Mouse (Mus musculus) hematopoietic stem cell, adult 5-6 weeks (primary cell): ENCODE results near the gene Ifitm6. TPM values are rescaled to one million over a fixed set of nuclear protein-coding genes. Genes with fewer than 3 reads are reported as not detected.
A peak's percentile ranks its signal among the peaks of the same experiment; 100 is the strongest.

Source experiments
- ATAC-seq, 2 experiments: fragments of 125-278 bp in 1 of 2; replicated peaks in 1 of 2; 2 replicates each; pipeline ENCODE4 v1.8.0; 2016 to 2017; ENCODE audit warnings: inconsistent platforms in 2 of 2, mild to moderate bottlenecking in 2 of 2, moderate number of reproducible peaks in 2 of 2, low read depth in 1 of 2, moderate TSS enrichment in 1 of 2; ENCODE audit not compliant: low FRiP score in 2 of 2, poor library complexity in 2 of 2, severe bottlenecking in 2 of 2, insufficient read depth in 1 of 2, low TSS enrichment in 1 of 2
- total RNA-seq: library from RNA; stranded (forward); fragments of 172-1452, 232-1000 nt; gene quantifications from 2 replicates; pipeline ENCODE4 v1.2.3, GENCODE M21; 2017

Gene Ifitm6
- total RNA-seq, 1 experiment from 2014 or later, result 68.4 TPM

DNA sequence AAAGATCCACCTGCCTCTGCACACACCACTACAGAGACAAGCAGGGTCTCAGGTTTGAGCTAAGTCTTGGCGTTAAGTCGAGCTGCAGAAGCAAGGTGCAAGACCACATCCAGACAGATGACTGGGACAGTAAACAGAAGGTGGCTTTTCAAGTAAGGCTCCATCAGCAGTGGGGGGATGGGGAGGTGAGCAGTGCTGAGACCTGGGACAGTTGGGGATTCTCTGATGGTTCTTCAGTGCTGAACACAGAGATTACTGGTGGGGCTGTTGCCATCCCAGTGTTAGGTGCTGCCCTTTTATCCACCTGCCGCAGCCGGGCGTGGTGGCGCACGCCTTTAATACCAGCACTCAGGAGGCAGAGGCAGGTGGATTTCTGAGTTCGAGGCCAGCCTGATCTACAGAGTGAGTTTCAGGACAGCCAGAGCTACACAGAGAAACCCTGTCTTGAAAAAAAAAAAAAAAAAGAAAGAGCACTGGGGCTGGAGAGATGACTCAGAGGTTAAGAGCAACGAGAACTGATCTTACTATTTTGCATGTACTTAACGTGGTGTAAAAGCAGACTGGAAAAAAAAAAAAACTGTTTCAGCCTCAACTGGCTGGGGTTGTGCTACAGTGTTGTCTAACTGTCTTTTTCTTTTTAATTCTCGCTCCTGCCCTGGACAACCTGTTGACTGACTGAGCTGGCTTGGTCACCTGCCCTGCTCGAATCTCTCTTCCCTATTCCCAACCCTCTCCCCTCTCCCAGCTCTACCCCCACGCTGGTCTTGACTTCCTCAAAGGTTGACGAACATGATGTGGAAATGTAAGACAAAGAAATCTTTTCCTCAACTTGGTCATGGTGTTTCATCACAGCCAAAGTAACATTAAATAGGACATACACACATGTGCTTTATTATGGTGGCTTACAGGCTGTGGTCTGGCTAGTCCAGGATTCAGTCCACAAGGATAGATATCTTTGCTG lies 4.0 kb upstream of the Ifitm6 start:
- peak in 1 of 2 experiments; percentile 70; a peak in 2 of 4 replicates for ATAC-seq

DNA sequence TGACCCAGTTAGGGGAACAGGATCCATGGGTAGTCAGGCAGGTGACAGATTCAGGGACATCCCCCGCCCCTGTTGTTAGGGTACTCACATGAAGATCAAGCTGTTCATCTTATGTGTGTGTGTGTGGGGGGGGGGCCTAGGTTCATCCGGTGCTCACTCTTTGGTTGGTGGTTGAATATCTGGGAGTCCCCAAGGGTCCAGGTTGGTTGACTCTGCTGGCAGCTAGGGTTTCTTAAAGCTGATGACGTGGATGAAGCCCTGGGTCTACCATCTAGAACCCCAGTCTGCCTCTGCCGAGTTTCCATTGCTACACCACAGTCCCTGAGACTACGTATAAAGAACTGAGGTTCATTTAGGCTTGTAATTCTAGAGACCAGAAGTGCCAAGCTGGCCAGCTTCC lies 1.3 kb upstream of the Ifitm6 start:
- no peak for ATAC-seq

DNA sequence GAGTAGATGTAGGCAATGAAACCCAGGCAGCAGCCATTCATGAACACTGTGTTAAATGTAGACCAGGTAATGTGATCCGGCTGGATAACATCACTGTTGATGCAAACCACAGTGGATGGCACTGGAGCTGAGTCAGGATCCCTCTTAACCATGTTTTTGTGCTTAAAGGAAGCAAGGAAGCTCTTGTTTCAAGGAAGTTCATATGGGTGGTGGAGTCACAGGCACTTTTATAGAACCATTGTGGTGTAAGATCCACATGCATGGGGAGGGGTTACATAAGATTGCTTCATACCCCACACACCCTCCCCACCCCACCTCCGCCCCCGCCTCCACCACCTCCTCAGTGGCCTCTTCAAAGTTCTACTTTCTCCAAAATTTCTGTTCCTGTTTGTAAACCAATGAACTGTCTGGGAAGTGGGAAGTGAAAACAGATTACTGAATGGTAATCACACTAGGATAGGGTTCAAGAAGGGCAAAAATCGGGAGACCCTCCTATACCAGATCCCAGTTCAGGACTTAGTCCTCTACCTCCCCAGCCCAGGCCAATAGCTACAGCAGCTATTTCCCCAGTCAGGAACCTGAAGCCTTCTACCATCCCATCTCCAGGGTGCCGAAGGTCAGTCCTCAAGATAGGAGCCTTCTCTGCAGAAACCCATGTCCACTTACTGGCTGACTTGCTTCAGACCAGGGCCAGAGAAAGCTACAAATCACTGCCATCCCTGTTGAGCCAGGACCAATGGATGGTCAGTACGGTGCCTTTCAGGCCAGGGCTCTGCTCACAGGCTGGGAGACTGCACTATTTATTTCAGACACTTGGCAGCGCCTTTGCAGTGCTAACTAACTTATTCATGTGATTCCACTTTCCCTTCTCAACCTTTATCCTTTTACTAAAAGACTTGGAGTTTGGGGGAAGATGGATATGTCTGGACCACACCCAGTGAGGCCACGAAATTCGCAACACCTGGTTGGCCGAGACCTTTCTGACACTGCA lies 722 bp downstream of the Ifitm6 start:
- ATAC-seq, result peak; percentile 19 to 60; a peak in 3 of 4 replicates

DNA sequence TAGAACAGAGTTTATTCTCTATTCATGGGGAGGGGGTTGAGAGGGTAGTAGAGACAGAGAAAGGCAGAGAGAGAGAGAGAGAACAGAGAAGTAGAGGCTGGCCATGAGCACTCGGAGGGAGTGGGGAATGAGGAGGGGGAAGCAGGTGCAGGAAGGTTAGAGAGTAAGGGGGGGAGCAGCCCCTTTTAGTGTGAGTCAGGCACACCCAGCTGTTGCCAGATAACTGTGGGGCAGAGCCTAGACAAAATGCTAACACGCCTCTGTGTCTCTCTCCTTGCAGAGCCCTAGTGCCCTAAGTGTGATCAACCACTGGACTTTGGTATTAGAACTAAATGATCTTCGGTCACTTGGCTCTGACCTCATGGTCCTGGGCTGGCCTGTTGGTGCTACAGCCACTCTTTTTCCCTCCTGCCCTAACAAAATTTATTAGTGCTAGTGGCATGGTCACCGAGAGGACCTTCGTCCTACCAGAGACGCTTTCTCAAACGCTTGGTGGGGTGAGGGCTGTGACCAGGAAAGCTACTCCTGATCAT lies 6.4 kb downstream of the Ifitm6 start:
- no peak for ATAC-seq

DNA sequence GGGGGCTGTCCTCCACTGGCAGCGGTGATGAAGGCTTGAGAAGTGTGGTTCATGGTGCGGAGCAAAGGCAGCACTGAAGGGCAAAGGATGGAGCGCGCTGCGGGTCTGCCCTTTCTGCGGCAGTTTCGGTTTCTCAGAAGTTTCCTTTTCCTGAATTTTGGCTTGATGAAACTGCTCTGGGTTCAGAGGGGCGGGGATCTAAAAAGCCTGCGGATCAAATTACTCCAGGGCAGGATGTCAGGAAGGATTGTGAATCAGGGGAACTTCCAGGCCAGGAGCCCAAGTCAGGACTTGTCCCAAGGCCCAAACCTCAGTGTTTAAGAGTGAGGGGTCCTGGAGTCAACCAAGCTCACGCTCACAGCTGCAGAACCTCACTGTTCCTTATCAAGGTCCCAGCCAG lies 7.1 kb downstream of the Ifitm6 start, which contains the start of gene Ifitm3:
Gene Ifitm3, minus strand, starts transcription at position 178 of the 400 bp plus-strand sequence.
- 0 out of 4 replicates have a peak, but pooled peaks of 1 of the 2 experiments have one; percentile 7 for ATAC-seq

DNA sequence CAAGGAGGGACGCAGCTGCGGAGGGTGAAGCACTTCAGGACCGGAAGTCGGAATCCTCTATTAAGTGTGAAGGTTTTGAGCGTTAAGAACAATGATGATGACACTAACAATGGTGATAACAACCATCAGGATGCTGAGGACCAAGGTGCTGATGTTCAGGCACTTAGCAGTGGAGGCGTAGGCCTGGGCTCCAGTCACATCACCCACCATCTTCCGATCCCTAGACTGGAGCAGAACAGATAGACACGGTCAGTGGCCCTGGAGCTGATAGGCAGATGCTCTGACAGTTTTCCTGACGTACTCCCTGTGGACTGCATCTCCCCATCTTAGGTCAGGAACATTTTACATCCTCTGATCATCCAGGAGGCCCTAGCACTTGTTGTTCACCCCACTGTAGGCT lies 8.1 kb downstream of the Ifitm6 start:
- no peak for ATAC-seq

DNA sequence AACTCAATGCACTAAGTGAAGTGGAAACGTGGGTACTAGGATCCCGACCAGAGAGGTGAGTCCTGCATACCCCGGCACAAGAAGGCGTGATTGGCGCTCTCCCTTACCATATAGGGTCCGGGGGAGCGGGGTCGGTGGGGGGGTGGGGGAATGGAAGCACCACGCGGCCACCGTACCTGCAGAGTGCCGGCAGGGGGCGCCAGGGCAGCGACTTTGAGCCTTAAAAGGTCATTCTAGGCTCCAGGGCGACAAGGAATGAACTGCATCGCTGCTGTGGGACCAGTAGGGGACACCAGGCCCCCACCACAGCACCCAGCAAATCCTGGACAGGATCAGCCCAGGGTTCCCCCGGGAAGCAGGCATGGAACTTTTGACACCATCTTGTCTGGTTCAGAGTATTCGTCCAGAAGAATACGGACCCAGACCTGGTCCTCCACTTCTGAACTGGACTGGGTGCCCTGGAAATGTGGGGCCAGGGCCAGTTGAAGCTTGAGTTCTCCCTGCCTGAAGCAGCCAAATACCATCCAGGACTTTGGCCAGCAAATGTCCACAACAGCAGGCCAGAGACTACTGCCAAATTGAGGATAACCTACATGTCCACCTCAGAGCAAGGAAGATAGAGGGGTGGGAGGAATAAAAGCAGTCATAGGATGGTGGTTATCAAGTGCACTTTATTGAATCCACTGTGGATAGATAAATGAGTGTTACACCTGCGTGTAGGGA lies 8.6 kb downstream of the Ifitm6 start:
- peak; percentile 65 to 72 for ATAC-seq

DNA sequence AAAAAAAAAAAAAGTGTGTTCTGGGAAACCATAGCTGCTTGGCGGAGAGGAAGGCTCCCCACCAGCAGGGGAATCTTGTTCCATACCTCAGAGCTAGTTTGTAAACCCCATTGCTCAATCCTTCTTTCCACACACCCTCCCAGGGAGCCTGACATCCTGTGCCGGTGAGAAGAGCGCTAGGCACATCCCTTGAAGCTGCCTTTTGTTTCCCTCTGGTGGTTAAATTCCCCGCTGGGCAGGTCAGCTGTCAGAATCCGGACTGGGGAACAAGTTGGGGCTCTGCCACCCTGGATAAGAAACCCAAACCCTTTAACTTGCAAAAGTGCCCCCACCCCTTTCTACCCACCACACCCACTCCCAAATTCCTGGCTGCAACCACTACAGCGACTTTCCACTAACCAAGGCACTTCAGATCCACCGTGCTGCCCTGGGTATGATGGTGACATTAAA lies 9.4 kb downstream of the Ifitm6 start:
- ATAC-seq, result peak; percentile 23 to 53; a peak in 3 of 4 replicates

DNA sequence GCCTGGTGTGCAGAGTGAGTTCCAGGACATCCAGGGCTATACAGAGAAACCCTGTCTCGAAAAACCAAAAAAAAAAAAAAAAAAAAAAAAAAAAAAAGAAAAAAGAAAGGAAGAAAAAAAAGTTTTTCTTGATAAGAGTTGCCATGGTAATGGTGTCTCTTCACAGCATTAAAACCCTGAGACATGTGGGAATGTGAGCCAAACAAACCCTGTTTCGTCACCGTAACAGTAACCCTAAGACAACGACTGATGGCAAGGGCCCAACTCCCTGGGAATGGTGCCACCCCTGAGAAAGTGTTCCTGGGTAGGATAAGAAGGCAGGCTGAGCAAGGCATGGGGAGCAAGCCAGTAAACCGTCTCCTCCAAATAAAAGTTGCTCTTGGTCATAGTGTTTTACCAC lies 10.8 kb downstream of the Ifitm6 start:
- no peak for ATAC-seq

DNA sequence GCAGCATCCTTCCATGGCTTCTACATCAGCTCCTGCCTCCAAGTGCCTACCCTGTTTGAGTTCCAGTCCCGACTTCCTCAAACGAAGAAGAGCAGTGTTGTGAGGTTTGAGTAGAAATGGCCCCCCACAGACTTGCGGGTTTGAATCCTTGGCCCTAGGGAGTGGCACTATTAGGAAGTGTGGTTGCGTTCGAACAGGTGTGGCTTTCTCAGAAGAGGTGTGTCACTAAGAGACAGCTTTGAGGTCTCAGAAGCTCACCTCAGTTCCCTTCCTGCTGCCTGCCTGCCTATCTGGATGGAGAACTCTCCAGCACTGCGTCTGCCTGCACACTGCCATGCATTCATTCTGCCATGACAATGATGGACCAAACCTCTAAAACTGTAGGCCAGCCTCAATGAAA lies 11.3 kb downstream of the Ifitm6 start:
- peak; percentile 12 to 22; a peak in 1 of 4 replicates for ATAC-seq

DNA sequence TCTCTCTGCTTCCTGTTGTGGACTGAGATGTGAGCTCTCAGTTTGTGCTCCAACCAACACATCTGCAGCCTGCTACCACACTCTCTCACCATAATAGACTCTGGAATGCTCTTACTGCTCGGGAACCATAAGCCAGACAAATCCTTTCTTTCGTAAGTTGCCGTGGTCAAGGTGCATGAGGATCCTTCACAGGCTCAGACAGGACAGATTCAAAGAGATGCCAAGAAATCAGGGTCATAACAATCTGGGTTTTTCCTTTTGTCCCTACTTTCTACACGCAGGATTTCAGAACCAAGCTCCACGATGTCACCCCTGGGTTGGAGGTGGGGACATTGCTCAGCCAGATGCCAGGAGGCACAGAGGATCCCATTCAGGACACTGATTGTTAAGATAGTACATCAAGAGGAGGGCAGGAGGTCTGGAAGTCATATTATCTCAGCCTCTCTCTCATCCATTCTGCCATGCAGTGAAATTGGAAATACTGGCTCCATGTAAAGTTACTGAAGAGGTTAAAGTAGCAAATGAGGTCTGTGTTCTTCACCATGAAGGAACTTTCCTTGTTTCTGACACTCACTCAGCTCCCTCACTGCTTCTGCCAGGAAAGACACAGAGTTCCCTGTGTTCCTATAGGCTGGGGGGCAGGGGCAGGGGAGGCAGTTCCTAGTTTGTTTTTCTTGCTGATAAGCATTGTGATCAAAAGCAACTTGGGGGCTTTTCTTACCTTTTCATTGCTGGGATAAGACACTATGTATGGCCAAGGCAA lies 14.3 kb downstream of the Ifitm6 start:
- no peak for ATAC-seq

DNA sequence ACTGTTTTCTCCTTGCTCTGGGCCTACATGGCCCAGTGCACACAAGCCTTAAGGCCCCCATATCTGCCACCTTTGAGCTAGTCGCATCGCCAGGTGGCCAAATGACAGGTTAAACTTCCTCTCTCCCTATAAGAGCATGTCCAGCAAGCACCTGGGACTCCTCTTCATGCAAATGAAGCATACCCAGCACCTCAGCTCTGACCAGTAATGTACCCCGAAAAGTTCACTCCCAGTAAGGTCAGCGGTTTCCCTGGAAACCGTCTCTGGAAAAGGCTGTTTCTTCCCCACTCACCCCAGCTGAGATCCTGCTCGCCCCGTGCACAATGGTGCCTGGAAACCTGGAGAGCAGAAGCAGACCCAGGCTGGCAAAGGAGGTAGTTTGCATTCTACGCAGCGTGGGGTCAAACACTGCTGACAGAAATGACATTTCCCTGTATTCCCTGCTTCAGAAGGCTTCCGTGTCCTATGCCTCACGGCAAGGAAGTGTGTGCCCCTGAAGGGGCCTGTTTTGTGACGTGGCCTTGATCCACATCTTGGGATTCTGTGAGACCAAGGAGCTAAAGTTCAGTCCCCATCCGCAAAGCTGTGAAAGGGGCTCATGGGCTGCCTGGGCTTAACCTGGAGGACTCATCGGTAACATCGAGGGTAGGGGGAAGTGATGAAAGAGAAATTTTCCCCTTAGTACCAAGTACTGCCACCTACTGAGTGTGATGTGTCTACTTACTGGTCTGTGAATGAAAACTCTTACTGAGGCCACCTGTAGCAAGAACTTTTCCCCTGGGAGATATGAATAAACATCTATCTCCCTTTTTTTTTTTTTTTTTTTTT lies 16.6 kb downstream of the Ifitm6 start:
- no peak for ATAC-seq

DNA sequence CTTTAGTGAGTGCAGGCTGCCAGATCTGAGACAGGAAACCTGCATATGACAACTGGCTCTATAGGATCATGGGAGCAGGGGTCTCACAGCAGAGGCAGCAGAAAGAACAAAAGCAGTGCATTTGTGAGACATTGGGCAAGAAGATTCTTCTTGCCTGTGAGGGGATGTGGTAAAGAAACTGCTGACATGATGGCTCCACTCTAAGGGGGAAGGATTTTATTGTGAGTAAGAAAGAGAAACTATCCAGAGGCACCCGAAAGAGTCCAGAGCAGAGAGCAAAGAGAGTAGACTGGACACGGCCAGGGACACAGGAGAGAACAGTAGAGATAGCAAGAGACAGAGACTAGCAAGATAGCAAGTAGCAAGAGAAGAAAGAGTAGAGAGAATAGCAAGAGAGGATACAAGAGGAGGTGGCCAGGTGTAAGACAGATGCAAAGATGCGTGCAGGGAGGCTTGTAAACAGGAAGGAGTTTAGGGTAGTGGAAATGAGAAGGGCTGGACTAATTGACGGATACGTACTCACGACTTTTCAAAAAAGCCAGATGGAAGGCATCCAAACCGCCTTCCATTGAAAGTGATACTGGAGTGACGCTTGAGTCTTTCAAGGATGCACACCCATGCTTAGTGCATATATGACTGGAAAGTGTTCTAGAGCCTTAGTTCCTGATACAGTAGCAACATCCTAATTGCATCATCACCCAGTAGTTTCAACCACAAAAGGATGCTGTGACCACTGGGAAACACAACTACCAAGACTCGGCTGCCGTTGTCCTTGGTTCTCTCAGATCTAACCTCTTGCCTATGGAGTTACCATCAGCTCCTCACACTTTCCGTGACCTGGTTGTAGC lies 18.6 kb downstream of the Ifitm6 start:
- ATAC-seq, result peak; percentile 54 to 77

DNA sequence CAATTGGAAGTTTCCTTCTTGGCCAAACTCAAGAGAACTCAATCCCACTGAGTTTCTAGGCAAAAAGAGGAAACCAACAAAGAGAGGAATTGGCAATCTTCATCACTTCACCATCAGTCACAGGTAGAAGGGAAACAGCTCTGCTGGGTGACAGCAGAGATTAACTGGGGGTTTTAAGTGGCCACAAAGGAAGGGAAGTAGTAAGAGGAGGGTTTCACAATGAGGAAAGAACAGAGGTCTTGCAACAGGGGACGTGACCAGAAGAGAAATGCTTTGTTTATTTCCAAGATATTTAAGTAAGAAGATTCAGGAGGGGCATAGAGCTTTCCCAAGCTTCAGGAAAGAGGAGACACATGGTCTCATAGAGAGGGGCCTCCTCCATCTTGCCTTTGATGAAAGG lies 19.9 kb downstream of the Ifitm6 start:
- ATAC-seq, result peak; percentile 71 to 87
